Comparison of ENCODE assay signal across 22 mouse cellular contexts in genomic region chrX:133960617-133961016, GRCm38 (mm10). TPM values are rescaled to one million over a fixed set of nuclear protein-coding genes. Genes with fewer than 3 reads are reported as not detected.
DNase-seq lines count a peak whose midpoint lies in the region; ATAC-seq and TF ChIP-seq lines count a peak whose summit lies in the region.
"Had no signal": no experiment of that assay in that cellular context is flagged by ENCODE, and none has a peak within 500 bp of the region (broad histone marks: within the 10 kb centered on the region; RNA-seq: fewer than 3 reads in every experiment).

No protein-coding gene starts in this region.

- WGBS in hindbrain, embryonic 13.5 days, result 73% methylated on average over 2 of the region's 2 CpGs
- WGBS in liver, embryonic 12.5 days (ENCODE audit: insufficient replicate concordance), result 25% methylated on average over 2 of the region's 2 CpGs

- peak; percentile 4 for DNase-seq in A20 (ENCODE audit: low read depth, low spot score)
- DNase-seq in MEL (ENCODE audit: low read depth, low spot score), result peak; percentile 77
- no peak for DNase-seq in urinary bladder, postnatal 25 days (ENCODE audit: low spot score)
- DNase-seq in kidney, postnatal 36 days, result no peak
- DNase-seq: adrenal gland, postnatal 10 days; cerebellum, adult 11 months; cerebellum, adult 8-10 months; cerebellum, postnatal 14 days; gastrocnemius, adult 2 months; gastrocnemius, postnatal 25 days; heart, adult 11 months; heart, postnatal 4 days; kidney, adult 11 months had no signal

- no peak overlapping the region for H3K9ac ChIP-seq in MEL (ENCODE audit: control insufficient read depth, low read depth, low read length, poor library complexity, severe bottlenecking)
- H3K9ac ChIP-seq in hindbrain, embryonic 13.5 days, result no peak overlapping the region
- H3K9ac ChIP-seq in liver, embryonic 12.5 days, result no peak overlapping the region
- H3K9ac ChIP-seq: embryonic facial prominence, embryonic 13.5 days; forebrain, embryonic 13.5 days; heart, embryonic 13.5 days; hindbrain, embryonic 15.5 days had no signal

- no peak for TF ChIP-seq POLR2A in MEL (IDR thresholded peaks at IDR 0.05; ENCODE audit: control insufficient read depth in 1 of 2, insufficient read depth in 1 of 2, low read depth in 1 of 2, low read length in 2 of 2, poor library complexity in 1 of 2)

- TF ChIP-seq EP300 in MEL (IDR thresholded peaks at IDR 0.05; ENCODE audit: low read depth in 1 of 2, low read length in 2 of 2), result peak; percentile 63 to 76

- no peak for TF ChIP-seq RAD21 in MEL (IDR thresholded peaks at IDR 0.05; ENCODE audit: low read depth, low read length)

- no peaks in the 10 kb centered on the region for H3K27me3 ChIP-seq in MEL (ENCODE audit: control insufficient read depth in 1 of 2, insufficient read depth in 2 of 2, low read length in 2 of 2)
- H3K27me3 ChIP-seq in hindbrain, embryonic 13.5 days, result no peaks in the 10 kb centered on the region
- H3K27me3 ChIP-seq in liver, embryonic 12.5 days (replicated peaks), result no peaks in the 10 kb centered on the region
- H3K27me3 ChIP-seq: CH12.LX had no signal

- TF ChIP-seq CTCF in MEL (IDR thresholded peaks at IDR 0.05 in 2 of 3, conservative IDR thresholded peaks at IDR 0.05 in 1 of 3; ENCODE audit: control insufficient read depth in 1 of 3, insufficient read depth in 1 of 3, low read depth in 2 of 3, low read length in 3 of 3, poor library complexity in 1 of 3, severe bottlenecking in 1 of 3), result no peak

- H3K4me3 ChIP-seq in MEL (ENCODE audit: control insufficient read depth in 1 of 2, insufficient read depth in 1 of 2, low read depth in 2 of 2, low read length in 2 of 2), result peak overlapping the region; percentile 2; a peak in 2 of 4 replicates
- no peak overlapping the region for H3K4me3 ChIP-seq in hindbrain, embryonic 13.5 days
- H3K4me3 ChIP-seq in liver, embryonic 12.5 days, result no peak overlapping the region
- H3K4me3 ChIP-seq: embryonic facial prominence, embryonic 13.5 days; forebrain, embryonic 13.5 days; gastrocnemius, adult 2 months; heart, embryonic 13.5 days; hindbrain, embryonic 15.5 days had no signal

- ATAC-seq in granulocyte monocyte progenitor cell, adult 5-6 weeks (replicated peaks; ENCODE audit: poor library complexity, severe bottlenecking), result peak; percentile 14; the same call in 1 of the 2 replicates
- peak; percentile 78 for ATAC-seq in megakaryocyte progenitor cell, adult 5-6 weeks (replicated peaks; ENCODE audit: poor library complexity)
- ATAC-seq in hindbrain, embryonic 13.5 days (ENCODE audit: low FRiP score), result no peak
- no peak for ATAC-seq in liver, embryonic 12.5 days
- ATAC-seq: forebrain, embryonic 13.5 days had no signal

- no peak overlapping the region for H3K4me2 ChIP-seq in hindbrain, embryonic 13.5 days
- no peak overlapping the region for H3K4me2 ChIP-seq in liver, embryonic 12.5 days
- H3K4me2 ChIP-seq: embryonic facial prominence, embryonic 13.5 days; forebrain, embryonic 13.5 days; heart, embryonic 13.5 days; hindbrain, embryonic 15.5 days had no signal

- H3K9me3 ChIP-seq in MEL (replicated peaks; ENCODE audit: insufficient read depth, low read length), result no peaks in the 10 kb centered on the region
- no peaks in the 10 kb centered on the region for H3K9me3 ChIP-seq in hindbrain, embryonic 13.5 days
- H3K9me3 ChIP-seq in liver, embryonic 12.5 days (replicated peaks), result no peaks in the 10 kb centered on the region
- H3K9me3 ChIP-seq: embryonic facial prominence, embryonic 13.5 days; forebrain, embryonic 13.5 days; heart, embryonic 13.5 days; hindbrain, embryonic 15.5 days had no signal

- no peaks in the 10 kb centered on the region for H3K79me2 ChIP-seq in MEL (ENCODE audit: control insufficient read depth, insufficient read depth, low read length, poor library complexity)

- H3K36me3 ChIP-seq in MEL (ENCODE audit: control insufficient read depth in 1 of 2, insufficient read depth in 2 of 2, low read length in 2 of 2), result peaks cover 0 to 21% of the 10 kb centered on the region in 2 experiments; a peak in 2 of 4 replicates
- no peaks in the 10 kb centered on the region for H3K36me3 ChIP-seq in hindbrain, embryonic 13.5 days
- no peaks in the 10 kb centered on the region for H3K36me3 ChIP-seq in liver, embryonic 12.5 days
- H3K36me3 ChIP-seq: embryonic facial prominence, embryonic 13.5 days; heart, embryonic 13.5 days; hindbrain, embryonic 15.5 days had no signal

- peaks cover 4 to 13% of the 10 kb centered on the region in 2 experiments for H3K4me1 ChIP-seq in MEL (ENCODE audit: control insufficient read depth in 1 of 2, insufficient read depth in 2 of 2, low read length in 2 of 2)
- no peaks in the 10 kb centered on the region for H3K4me1 ChIP-seq in hindbrain, embryonic 13.5 days (replicated peaks)
- no peaks in the 10 kb centered on the region for H3K4me1 ChIP-seq in liver, embryonic 12.5 days
- H3K4me1 ChIP-seq: embryonic facial prominence, embryonic 13.5 days; forebrain, embryonic 13.5 days; heart, embryonic 13.5 days; hindbrain, embryonic 15.5 days had no signal

- no peak overlapping the region for H3K27ac ChIP-seq in MEL (ENCODE audit: control insufficient read depth, low read depth, low read length)
- H3K27ac ChIP-seq in hindbrain, embryonic 13.5 days, result no peak overlapping the region
- H3K27ac ChIP-seq in liver, embryonic 12.5 days, result no peak overlapping the region
- H3K27ac ChIP-seq: embryonic facial prominence, embryonic 13.5 days; forebrain, embryonic 13.5 days; gastrocnemius, adult 2 months; heart, embryonic 13.5 days; hindbrain, embryonic 15.5 days had no signal

TF ChIP-seq in MEL, 35 proteins besides CTCF, POLR2A, EP300 and RAD21:
- TF ChIP-seq MXI1 (IDR thresholded peaks at IDR 0.05; ENCODE audit: low read depth, low read length), result peak; percentile 60; the same call in 1 of the 2 replicates
- peak; percentile 63; the same call in 1 of the 2 replicates for TF ChIP-seq MYC (IDR thresholded peaks at IDR 0.05; ENCODE audit: low read depth, low read length)
- peak; percentile 21; the same call in 1 of the 2 replicates for TF ChIP-seq TAL1 (IDR thresholded peaks at IDR 0.05; ENCODE audit: low read length)
- peak; percentile 33; the same call in 1 of the 2 replicates for TF ChIP-seq RCOR1 (IDR thresholded peaks at IDR 0.05; ENCODE audit: low read depth, low read length)
- TF ChIP-seq ETS1 (IDR thresholded peaks at IDR 0.05; ENCODE audit: low read depth, low read length), result peak; percentile 73
- 0 out of 2 replicates have a peak, but pooled peaks have one; percentile 14 for TF ChIP-seq BHLHE40 (IDR thresholded peaks at IDR 0.05; ENCODE audit: borderline replicate concordance, low read depth, low read length)
- TF ChIP-seq SIN3A (IDR thresholded peaks at IDR 0.05; ENCODE audit: low read length), result peak; percentile 58
- TF ChIP-seq KAT2A (conservative IDR thresholded peaks at IDR 0.05; ENCODE audit: low read depth, low read length), result no peak
- TF ChIP-seq TCF12 (IDR thresholded peaks at IDR 0.05; ENCODE audit: low read depth, low read length), result peak; percentile 80
- TF ChIP-seq GATA1 (IDR thresholded peaks at IDR 0.05; ENCODE audit: low read depth, low read length), result peak; percentile 84
- no peak for TF ChIP-seq USF2 (IDR thresholded peaks at IDR 0.05; ENCODE audit: borderline replicate concordance in 1 of 2, insufficient read depth in 1 of 2, low read depth in 1 of 2, low read length in 2 of 2)

RNA-seq across cellular contexts. Expression of gene Sytl4, which starts 21.0 kb away (rescaled TPM):
- 0.13 and 0.19 TPM in 2 replicates for total RNA-seq in MEL (2012; rRNA removed)
- under 1 TPM in 1 of 2 experiments, not detected in 1; 0.06 TPM for polyA plus RNA-seq in MEL (2012; ENCODE audit: insufficient read depth in 1 of 2, insufficient read length in 2 of 2, low read depth in 1 of 2, low replicate concordance in 2 of 2, missing spikeins in 1 of 2)
- total RNA-seq in granulocyte monocyte progenitor cell, adult 5-6 weeks (2014; fragmentation: Nextera tagmentation), result 1.5 and 1.7 TPM in 2 replicates
- 3.1 and 4.9 TPM in 2 replicates for total RNA-seq in granulocyte monocyte progenitor cell, adult 5-6 weeks (2017)
- total RNA-seq in megakaryocyte progenitor cell, adult 5-6 weeks (2015), result 1.3 and 1.9 TPM in 2 replicates
- 2.2 and 5.2 TPM in 2 replicates for total RNA-seq in megakaryocyte progenitor cell, adult 5-6 weeks (2017)
- 0.89 and 1.4 TPM in 2 replicates for polyA plus RNA-seq in hindbrain, embryonic 13.5 days (2015; fragmentation: Nextera tagmentation; extraction: Ambion mirVana)
- polyA plus RNA-seq in liver, embryonic 12.5 days (2016; fragmentation: Nextera tagmentation; extraction: Ambion mirVana), result 1.7 and 2.0 TPM in 2 replicates

RNA-seq across cellular contexts. Expression of gene Srpx2, which starts 52.4 kb away (rescaled TPM):
- total RNA-seq in MEL (2012; rRNA removed), result not detected in 2 replicates
- polyA plus RNA-seq in MEL (2012; ENCODE audit: insufficient read depth in 1 of 2, insufficient read length in 2 of 2, low read depth in 1 of 2, low replicate concordance in 2 of 2, missing spikeins in 1 of 2), result not detected
- total RNA-seq in granulocyte monocyte progenitor cell, adult 5-6 weeks (2014; fragmentation: Nextera tagmentation), result not detected in 2 replicates
- not detected in 2 replicates for total RNA-seq in granulocyte monocyte progenitor cell, adult 5-6 weeks (2017)
- not detected in 2 replicates for total RNA-seq in megakaryocyte progenitor cell, adult 5-6 weeks (2015)
- total RNA-seq in megakaryocyte progenitor cell, adult 5-6 weeks (2017), result not detected in 2 replicates
- polyA plus RNA-seq in hindbrain, embryonic 13.5 days (2015; fragmentation: Nextera tagmentation; extraction: Ambion mirVana), result 1.3 and 1.6 TPM in 2 replicates
- 0.14 and 0.17 TPM in 2 replicates for polyA plus RNA-seq in liver, embryonic 12.5 days (2016; fragmentation: Nextera tagmentation; extraction: Ambion mirVana)
- total RNA-seq: CH12.LX had no signal

Comparison
In these comparisons a context has a peak if more than half of its experiments do, and no peak if none do; other contexts are left out.
1. DNase-seq: peak in A20 (single experiment) and MEL (single experiment); none in urinary bladder, postnatal 25 days (single experiment) and kidney, postnatal 36 days (0 of 2).
2. H3K4me3 ChIP-seq: peak in MEL (2 of 2); none in hindbrain, embryonic 13.5 days (single experiment) and liver, embryonic 12.5 days (single experiment).
3. ATAC-seq: peak in granulocyte monocyte progenitor cell, adult 5-6 weeks (single experiment) and megakaryocyte progenitor cell, adult 5-6 weeks (single experiment); none in hindbrain, embryonic 13.5 days (single experiment) and liver, embryonic 12.5 days (single experiment).